Mouse (Mus musculus): ENCODE data around the gene Hhipl1.

DNA sequence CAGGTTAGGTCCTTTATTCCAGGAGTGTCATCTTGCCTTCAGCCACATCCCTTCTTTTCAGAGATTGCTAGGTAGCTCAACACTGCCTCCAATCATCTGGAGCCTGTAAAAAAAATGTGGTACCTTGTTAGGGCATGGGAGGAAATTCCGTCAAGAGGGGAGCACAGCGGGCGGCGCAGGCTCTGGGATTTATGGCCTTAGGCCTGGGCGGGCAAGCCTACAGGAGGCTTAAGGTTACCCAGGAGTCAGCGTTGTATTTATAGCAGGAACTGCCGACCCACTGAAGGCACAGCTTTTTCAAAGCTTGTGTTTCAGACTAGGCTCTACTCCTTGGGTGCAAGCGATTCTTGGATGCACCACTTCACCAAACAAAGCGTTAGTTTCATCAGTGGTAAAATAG lies 67.5 kb downstream of the Hhipl1 start:
- TF ChIP-seq CTCF (IDR thresholded peaks at IDR 0.05; ENCODE audit: borderline replicate concordance, control insufficient read depth, extremely low read depth, insufficient read depth, low read length, poor library complexity) (no peak), POLR2A (IDR thresholded peaks at IDR 0.05; ENCODE audit: control insufficient read depth, extremely low read depth, insufficient read depth, low read length, poor library complexity) (no peak)

Data from thymus, adult 2 months (tissue).